Mouse (Mus musculus): ENCODE measurements around the gene Nox1.
"Not testable (repeated sequence)": the region's sequence is repeated elsewhere in the genome, so short reads cannot be mapped to it uniquely, and the experiment has no call there.

The Nox1 gene

DNA sequence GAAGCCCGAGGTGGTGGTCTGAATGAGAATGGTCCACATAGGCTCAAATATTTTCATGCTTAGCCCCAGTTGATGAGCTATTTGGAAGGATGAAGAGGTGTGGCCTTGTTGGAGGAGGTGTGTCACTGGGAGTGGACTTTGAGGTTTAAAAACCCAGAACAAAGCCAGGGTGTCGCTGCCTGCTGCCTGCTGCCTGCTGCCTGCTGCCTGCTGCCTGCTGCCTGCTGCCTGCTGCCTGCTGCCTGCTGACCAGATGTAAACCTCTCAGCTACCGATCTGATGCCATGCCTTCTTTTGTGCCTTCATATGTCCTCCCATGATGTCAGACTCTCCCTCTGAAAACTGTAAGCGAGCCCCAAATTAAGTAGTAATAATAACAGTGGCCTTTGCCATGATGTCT, at the start of gene Nox1:
Gene Nox1, minus strand, starts transcription at position 101 of the 400 bp plus-strand sequence.
- no peak for DNase-seq

- no peak for DNase-seq
Observed at GRCm38 (mm10) chrX:134262129-134262528, 40.4 kb upstream of the Nox1 start.

GRCm38 (mm10) chrX:134261191-134261590, 39.4 kb upstream of the Nox1 start:
- DNase-seq = no peak

DNA sequence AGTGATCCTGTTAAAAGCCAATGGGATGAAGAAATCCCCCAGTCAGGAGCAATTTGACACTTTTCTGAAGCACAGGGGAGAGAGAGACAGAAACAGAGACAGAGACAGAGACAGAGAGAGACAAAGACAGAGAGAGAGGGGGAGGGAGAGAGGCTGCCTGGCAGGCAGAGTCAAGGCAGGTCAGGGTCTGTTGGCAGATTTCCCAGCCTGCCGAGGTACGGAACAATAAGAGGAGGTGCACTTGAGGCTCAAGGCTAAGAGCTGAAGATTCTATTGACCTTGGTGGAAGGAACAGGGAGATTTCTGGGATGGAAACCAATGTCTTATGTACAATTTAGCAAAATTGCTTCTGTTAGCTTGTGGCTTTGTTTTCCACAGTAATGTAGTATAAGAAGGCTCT, 26.4 kb upstream of the Nox1 start:
- DNase-seq = no peak

DNA sequence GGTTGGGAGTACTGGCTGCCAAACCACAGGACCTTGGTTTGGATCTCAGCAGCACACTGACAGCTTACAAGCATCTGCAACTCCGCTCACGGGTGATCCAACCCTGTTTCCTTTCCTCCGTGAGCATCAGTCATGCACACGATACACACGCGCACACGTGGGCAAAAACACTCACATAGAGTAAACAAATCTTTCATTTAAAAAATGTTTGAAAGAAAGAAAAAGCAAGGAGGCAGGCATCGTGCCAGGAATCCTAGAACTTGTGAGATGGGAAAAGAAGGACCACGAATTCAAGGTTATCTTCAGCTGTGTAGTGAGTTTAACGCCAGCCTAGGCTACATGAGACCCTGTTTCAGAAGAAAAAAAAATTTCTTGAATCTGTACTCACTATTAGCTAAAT, 24.2 kb upstream of the Nox1 start:
- no peak for DNase-seq

GRCm38 (mm10) chrX:134238266-134238665, 16.5 kb upstream of the Nox1 start:
- DNase-seq = no peak

GRCm38 (mm10) chrX:134233048-134233447, 11.3 kb upstream of the Nox1 start:
- DNase-seq = no peak

- no peak for DNase-seq
Observed at GRCm38 (mm10) chrX:134220618-134221017, 1.1 kb downstream of the Nox1 start.

DNA sequence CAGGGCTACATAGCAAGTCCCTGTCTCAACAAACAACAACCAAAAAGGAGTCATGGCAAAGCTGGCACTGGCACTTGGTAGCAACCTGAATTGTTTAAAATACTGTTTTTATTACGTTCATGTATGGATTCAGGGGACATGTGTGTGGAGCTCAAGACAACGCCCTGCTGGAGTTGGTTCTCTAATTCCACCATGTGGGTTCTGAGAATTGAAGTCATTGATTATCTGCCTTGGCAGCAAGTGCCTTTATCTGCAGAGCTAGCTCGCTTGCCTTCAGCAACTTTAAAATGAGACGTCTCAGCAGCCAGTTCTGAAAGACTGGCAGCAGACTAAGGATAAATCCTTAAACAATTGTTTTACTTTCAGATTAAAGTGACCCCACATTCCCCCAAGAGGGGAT, 3.6 kb downstream of the Nox1 start:
- DNase-seq = no peak

DNA sequence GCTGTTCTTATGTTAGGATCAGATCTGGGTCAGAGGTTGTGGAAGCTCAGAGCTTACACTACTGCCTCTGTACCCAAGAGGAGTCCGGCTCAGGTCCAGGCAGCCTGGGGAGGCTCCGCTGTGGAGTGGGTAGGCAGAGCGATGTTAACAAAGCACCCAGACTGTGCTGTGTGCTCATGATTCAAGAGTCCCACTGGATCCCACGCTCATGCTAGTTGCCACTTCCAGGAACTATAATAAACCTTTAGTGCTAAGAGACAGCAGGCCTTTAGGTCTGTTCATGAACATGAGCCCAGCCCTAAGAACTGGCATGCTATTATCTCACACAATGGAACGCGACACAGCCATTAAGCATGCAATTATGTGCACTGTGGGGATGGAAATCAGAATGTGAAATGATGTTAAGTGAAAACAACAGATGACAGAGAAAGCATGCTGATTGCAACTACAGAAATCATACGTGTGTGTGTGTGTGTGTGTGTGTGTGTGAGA, 10.6 kb downstream of the Nox1 start:
- no peak for DNase-seq

DNA sequence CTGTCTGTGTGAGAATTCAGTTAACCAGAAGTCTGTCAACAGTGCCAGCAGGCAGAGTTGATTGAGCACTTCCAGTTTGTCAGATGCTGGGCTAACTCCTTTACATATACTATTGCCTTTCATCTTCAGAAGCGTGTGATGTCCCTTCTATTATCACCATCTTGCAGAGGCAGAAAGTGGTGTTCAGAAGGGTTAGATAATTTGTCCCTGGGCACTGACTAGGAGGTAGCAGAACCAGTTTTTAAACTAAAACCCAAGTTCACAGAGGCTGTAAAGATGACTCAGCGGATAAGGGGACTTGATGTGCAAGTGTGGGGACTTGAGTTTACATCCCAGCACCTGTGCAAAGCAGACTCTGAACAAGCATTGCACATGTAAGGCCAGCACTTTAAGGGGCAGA, 13.3 kb downstream of the Nox1 start:
- DNase-seq = no peak

DNA sequence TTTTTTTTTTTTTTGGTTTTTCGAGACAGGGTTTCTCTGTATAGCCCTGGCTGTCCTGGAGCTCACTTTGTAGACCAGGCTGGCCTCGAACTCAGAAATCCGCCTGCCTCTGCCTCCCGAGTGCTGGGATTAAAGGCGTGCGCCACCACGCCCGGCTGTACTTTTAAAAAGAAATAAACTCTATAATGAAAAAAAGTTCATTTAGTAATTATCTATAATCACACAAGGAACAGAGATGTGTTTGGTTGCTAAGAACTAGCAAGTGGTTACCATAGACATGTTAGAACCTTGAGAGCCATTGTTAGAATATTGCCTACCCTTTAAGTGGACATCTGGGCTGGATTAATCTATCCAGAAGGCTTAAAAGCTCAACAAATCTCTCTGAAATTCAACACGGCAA, 34.6 kb downstream of the Nox1 start, which contains the start of gene Arl13a:
Gene Arl13a, plus strand, starts transcription at position 301 of the 400 bp plus-strand sequence.
- not testable (repeated sequence) for DNase-seq

DNA sequence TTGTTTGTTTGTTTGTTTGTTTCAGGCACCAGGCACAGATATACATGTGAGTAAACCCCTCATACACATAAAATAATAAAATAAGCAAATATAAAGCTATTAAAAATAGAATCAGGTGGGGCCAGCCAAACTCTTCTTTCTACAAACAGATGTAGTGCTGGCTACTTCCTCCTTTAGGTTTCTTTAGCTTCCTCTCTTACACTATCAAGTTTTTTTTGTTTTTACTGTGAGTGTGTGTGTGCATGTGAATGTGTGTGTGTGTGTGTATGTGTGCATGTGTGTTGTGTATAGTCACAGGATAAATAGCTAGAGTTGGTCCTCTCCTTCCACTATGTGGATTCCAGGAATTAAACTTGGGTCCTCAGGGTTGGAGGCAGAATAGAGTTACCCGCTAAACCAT, 47.1 kb downstream of the Nox1 start:
- no peak for DNase-seq

- DNase-seq = no peak
Observed at GRCm38 (mm10) chrX:134170584-134170983, 51.2 kb downstream of the Nox1 start.

GRCm38 (mm10) chrX:134163484-134163883, 58.3 kb downstream of the Nox1 start:
- no peak for DNase-seq

GRCm38 (mm10) chrX:134162826-134163225, 58.9 kb downstream of the Nox1 start:
- peak; percentile 2 for DNase-seq

DNA sequence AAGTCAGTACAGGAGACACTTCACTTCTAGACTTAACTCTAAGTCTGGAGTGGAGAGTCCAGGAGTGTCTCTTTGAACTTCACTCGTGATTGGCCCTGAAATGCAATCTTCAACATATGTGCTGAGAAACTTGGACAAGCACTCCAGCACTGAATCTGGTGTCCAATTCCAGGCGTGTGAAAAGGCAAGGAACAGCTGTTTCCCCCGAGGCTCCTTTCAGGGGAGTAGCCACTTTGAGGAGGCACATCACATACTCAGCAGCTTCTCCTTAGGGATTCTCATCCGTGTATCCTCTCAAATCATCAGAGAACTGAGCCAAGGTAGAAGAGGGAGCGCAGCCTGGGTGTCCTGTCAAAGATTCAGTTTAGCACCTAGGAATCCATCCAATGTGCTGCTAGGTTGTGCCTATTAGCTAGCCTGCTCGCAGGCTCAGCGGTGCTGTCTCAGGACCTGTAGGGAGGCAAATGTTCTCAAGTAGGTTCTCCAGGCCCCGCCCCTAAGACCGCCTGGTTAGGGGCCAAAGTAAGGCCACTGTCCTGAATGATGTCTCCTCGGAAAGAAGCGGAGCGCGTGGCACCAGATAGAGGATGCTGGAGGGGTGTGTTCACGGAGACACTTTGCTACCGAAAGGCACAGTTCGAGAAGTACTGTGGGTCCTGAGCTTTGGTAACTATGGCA, 59.6 kb downstream of the Nox1 start, which contains the start of gene Xkrx:
Gene Xkrx, minus strand, starts transcription at position 34 of the 678 bp plus-strand sequence.
- peak; percentile 18 for DNase-seq

GRCm38 (mm10) chrX:134160442-134160841, 61.3 kb downstream of the Nox1 start:
- DNase-seq = no peak

GRCm38 (mm10) chrX:134158151-134158550, 63.6 kb downstream of the Nox1 start:
- DNase-seq = no peak

GRCm38 (mm10) chrX:134141986-134142385, 79.8 kb downstream of the Nox1 start:
- no peak for DNase-seq

GRCm38 (mm10) chrX:134141551-134141950, 80.2 kb downstream of the Nox1 start:
- no peak for DNase-seq

DNA sequence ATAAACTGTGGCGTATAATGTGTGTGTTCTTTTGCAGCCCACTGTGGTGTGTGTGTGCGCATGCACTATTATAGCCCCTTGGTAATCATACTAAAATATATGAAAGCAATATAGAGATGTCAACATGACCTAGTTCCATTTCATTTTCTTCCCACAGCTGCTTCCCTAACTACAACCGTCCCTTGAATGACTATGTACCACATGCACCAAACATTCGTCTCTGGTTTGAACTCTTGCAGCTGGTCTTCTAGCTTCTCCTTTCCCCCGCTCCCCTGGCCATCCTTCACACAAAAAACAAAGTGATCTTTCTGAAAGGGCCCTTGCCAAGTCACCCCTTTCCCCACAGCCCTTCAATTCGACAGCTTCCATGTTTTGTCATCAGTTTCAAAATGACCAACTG, 81.7 kb downstream of the Nox1 start:
- no peak for DNase-seq

DNA sequence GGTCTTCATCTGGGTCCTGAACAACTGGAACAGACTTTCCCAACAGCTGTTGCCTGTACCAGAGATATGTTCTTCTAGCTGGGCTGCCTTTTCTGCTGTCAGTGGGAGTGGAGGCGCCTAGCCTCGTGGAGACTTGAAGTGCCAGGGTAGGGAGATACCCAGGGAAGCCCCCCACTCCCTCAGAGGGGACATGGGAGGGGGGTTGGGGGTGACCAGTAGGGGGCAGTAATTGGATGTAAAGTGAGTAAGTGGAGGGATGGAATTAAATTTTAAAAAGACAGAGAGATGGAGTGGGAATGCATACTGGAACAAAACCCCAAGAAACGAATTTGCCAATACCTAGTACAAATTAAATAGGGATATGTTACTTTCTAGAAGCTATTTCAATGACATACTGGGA, 87.9 kb downstream of the Nox1 start:
- DNase-seq = peak; percentile 6

DNA sequence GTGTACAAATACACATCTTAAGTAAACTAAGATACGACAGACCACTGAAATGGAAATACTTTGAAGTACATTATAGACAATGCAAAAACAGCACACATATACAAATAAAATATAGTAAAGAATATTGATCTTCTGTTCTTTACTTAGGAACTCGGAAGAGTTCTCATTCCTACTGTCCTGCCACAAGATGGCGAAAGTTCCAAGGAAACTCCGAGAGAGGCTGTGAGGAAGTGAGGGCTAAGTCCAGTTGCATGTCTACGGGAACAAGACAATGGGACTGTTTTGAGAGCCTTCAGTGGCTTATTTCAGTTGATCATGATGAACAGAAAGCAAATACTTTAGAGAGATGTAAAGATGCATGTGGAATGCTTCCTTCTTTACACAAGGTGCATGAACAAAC, 89.5 kb downstream of the Nox1 start:
- DNase-seq = peak; percentile 55

DNA sequence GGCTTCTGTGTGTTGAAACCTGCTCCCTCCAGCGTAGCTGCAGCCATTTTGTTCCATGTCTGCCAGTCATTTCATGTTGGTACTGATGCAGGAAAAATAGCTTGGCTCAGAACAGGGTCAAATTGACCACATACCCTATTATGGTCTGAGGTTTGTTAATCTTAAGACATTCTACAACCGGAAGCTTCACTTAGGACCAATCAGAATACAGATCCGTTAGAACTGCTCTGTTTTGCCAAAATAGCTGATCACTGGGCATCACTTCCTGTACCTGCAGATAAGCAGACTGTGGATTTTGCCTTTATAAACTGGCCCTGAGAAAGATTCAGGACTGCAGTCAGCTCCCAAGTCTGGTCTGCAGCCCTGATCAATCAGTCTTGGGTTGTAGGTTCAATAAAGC, 93.2 kb downstream of the Nox1 start:
- DNase-seq = no peak

Data from embryo, embryonic 11 days (tissue).